Mouse (Mus musculus): ENCODE measurements around the gene Yy1.

GRCm38 (mm10) chr12:108835840-108836409, 43.2 kb downstream of the Yy1 start, which contains the start of the genes Slc25a29 and Slc25a47:
- no peak; the same call in 1 of the 2 replicates for TF ChIP-seq CTCF (IDR thresholded peaks at IDR 0.05; ENCODE audit: low read depth)
- no peak for TF ChIP-seq EP300 (IDR thresholded peaks at IDR 0.05; ENCODE audit: low read depth)
